Mouse (Mus musculus) forebrain, embryonic 16.5 days (tissue): ENCODE data around the gene Polr2e. TPM values are rescaled to one million over a fixed set of nuclear protein-coding genes. Genes with fewer than 3 reads are reported as not detected.

ENCODE experiments used
- ATAC-seq: fragments of 200-750 bp; cut with Nextera tagmentation; 2 replicates; pipeline ENCODE4 v1.8.0; 2017; ENCODE audit warnings: mild to moderate bottlenecking, moderate library complexity
- H3K27ac ChIP-seq: fragments of 300-500 bp; sonication (generic); 2 replicates; pipeline ENCODE4 v1.5.1; 2014; ENCODE audit warnings: low read length, control low read depth
- H3K27me3 ChIP-seq: fragments of 300-500 bp; sonication (generic); replicated peaks from 2 replicates; pipeline ENCODE4 v1.6.1; 2014; ENCODE audit warnings: low read length; ENCODE audit not compliant: control insufficient read depth, insufficient read depth
- H3K36me3 ChIP-seq: fragments of 300-500 bp; sonication (generic); 2 replicates; pipeline ENCODE4 v1.6.1; 2014; ENCODE audit not compliant: control insufficient read depth, insufficient read depth
- H3K4me1 ChIP-seq: fragments of 300-500 bp; sonication (generic); replicated peaks from 2 replicates; pipeline ENCODE4 v1.6.1; 2014; ENCODE audit warnings: low read length; ENCODE audit not compliant: control insufficient read depth, insufficient read depth
- H3K4me2 ChIP-seq: fragments of 300-500 bp; sonication (generic); 2 replicates; pipeline ENCODE4 v1.6.1; 2014; ENCODE audit warnings: mild to moderate bottlenecking, low read length, control low read depth
- H3K4me3 ChIP-seq: fragments of 300-500 bp; sonication (generic); replicated peaks from 2 replicates; pipeline ENCODE4 v1.5.1; 2014; ENCODE audit warnings: mild to moderate bottlenecking, low read length, control low read depth
- H3K9ac ChIP-seq: fragments of 300-500 bp; sonication (generic); replicated peaks from 2 replicates; pipeline ENCODE4 v1.6.1; 2014; ENCODE audit warnings: low read depth, low read length, control low read depth
- H3K9me3 ChIP-seq: fragments of 300-500 bp; sonication (generic); 2 replicates; pipeline ENCODE4 v1.6.1; 2016; ENCODE audit warnings: low read length; ENCODE audit not compliant: control insufficient read depth
- WGBS: fragments of 180-500 bp; shearing (Covaris S2); extraction: QIAGEN DNeasy Blood & Tissue Kit; methylation state at CpG from one replicate; pipeline ENCODE4 v1.1.7; 2014; 5-methylcytosine and 5-hydroxymethylcytosine counted together
- polyA plus RNA-seq: library from polyadenylated mRNA; unstranded; fragments of >200 nt; fragmentation: Nextera tagmentation; extraction: Ambion mirVana; gene quantifications from 2 replicates; pipeline ENCODE4 v1.2.1, GENCODE M21; 2015

Polr2e gene
- polyA plus RNA-seq, 1 experiment from 2014 or later, result 173 TPM

DNA sequence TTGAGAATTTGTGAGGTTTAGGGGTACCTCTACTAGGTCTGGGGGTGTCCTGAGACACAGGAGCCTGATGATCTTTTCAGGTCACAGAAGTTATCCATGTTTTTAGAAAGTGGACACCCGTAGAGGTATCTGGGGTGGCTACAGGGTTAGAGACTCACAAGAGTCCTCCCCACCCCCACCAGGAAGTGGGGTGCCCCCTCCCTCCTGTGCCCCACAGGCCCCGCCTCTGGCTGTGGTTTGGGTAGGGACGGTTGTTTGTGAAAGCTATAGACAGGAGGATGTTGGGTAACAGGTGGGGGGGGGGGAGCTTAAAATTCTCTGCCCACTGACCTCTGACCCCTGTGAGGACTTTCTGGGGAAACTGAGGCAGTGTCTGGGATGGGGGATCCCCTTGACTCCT, 22.2 kb downstream of the Polr2e start:
- WGBS, result 80% methylated on average over 3 of the region's 3 CpGs
- no peak overlapping the region for H3K27ac ChIP-seq
- ATAC-seq, result no peak
- peaks cover 58% of the 10 kb centered on the region for H3K27me3 ChIP-seq
- H3K9me3 ChIP-seq, result no peaks in the 10 kb centered on the region
- H3K9ac ChIP-seq, result no peak overlapping the region
- H3K4me3 ChIP-seq, result no peak overlapping the region
- H3K36me3 ChIP-seq, result no peaks in the 10 kb centered on the region
- H3K4me1 ChIP-seq, result no peaks in the 10 kb centered on the region
- H3K4me2 ChIP-seq, result no peak overlapping the region

DNA sequence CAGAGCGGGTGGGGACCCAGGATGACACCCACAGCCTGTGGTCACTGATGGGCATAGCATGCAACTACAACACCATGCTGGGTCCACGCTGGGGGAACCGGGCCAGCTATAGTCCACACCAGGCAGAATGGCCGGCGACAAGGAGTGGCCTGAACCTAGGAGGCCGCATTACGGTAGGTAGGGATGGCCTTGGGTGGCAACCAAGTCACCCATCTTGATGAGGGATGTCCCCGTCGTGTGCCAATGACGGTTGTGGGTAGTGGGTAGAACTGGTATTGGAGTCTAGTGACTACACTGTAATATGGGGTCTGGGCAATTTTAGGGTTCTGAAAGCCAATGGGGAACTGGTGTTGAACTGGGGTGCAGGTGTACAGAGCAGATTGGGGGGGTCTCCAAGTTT, 22.7 kb downstream of the Polr2e start:
- H3K4me3 ChIP-seq, result no peak overlapping the region
- 84% methylated on average over 10 of the region's 10 CpGs for WGBS
- H3K27me3 ChIP-seq, result peaks cover 62% of the 10 kb centered on the region

DNA sequence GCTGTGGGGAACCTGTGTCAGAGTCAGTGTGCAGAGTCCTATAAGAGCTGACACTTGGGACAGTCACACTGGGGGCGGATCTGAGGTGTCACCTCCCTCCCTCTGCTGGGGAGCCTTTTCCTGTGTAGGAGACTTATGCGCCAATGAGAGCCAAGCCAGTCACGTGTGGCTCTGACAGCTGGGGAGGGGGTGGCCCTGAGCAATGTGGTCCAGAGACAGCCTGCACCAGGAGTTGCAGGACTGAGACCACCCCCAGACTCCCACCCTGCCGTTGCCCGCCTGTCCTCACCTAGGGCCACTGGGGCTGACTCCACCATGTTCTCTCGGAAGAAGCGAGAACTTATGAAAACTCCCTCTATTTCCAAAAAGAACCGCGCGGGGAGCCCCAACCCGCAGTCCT, 23.1 kb downstream of the Polr2e start, which contains the start of gene Arhgap45:
TSS of gene Arhgap45 (plus strand) at position 143 of the 400 bp plus-strand sequence.
- Histone ChIP-seq H3K36me3 (no peaks in the 10 kb centered on the region), H3K4me1 (no peaks in the 10 kb centered on the region), H3K9ac (no peak within 1 kb of the TSS), H3K27me3 (peaks cover 65% of the 10 kb centered on the region), H3K4me3 (no peak within 1 kb of the TSS), H3K9me3 (no peaks in the 10 kb centered on the region; the same call in 1 of the 2 replicates), H3K4me2 (no peak within 1 kb of the TSS), H3K27ac (no peak within 1 kb of the TSS)
- ATAC-seq, result no peak
- 70% methylated on average over 11 of the region's 11 CpGs for WGBS

More for the DNA sequence above, 22.7 kb downstream of the Polr2e start:
- H3K4me1 ChIP-seq, result no peaks in the 10 kb centered on the region
- no peak overlapping the region for H3K4me2 ChIP-seq
- no peak overlapping the region for H3K27ac ChIP-seq
- no peaks in the 10 kb centered on the region; the same call in 1 of the 2 replicates for H3K9me3 ChIP-seq
- H3K36me3 ChIP-seq, result no peaks in the 10 kb centered on the region
- no peak for ATAC-seq
- no peak overlapping the region for H3K9ac ChIP-seq

- H3K4me2 ChIP-seq, result no peak overlapping the region
- no peak overlapping the region for H3K27ac ChIP-seq
- H3K4me1 ChIP-seq, result no peaks in the 10 kb centered on the region
- no peak overlapping the region for H3K9ac ChIP-seq
- WGBS, result 79% methylated on average over 10 of the region's 10 CpGs
- peaks cover 7% of the 10 kb centered on the region for H3K9me3 ChIP-seq
- H3K4me3 ChIP-seq, result no peak overlapping the region
- H3K36me3 ChIP-seq, result peaks cover 5% of the 10 kb centered on the region; the same call in 1 of the 2 replicates
- no peak for ATAC-seq
- H3K27me3 ChIP-seq, result peaks cover 62% of the 10 kb centered on the region
Measured at GRCm38 (mm10) chr10:80015583-80015982, 24.0 kb downstream of the Polr2e start.

- peaks cover 62% of the 10 kb centered on the region for H3K27me3 ChIP-seq
Measured at GRCm38 (mm10) chr10:80014484-80015290, 24.9 kb downstream of the Polr2e start.

DNA sequence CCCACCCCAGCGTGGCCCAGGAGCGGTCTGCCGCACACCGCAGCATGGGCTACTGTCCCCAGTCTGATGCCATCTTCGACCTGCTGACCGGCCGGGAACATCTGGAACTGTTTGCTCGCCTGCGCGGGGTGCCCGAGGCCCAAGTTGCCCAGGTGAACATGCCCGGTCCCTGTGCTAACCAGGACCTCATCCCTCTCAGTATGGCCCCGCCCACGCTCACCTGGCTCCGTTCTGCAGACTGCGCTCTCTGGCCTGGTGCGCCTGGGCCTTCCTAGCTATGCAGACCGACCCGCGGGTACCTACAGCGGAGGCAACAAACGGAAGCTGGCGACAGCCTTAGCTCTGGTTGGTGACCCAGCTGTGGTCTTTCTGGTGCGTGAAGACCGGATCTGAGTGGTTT, 26.0 kb downstream of the Polr2e start:
- 23% methylated on average over 25 of the region's 25 CpGs for WGBS
- no peaks in the 10 kb centered on the region for H3K4me1 ChIP-seq
- no peak overlapping the region for H3K4me3 ChIP-seq
- peaks cover 18% of the 10 kb centered on the region for H3K9me3 ChIP-seq
- H3K9ac ChIP-seq, result no peak overlapping the region
- H3K27ac ChIP-seq, result no peak overlapping the region
- H3K27me3 ChIP-seq, result peaks cover 52% of the 10 kb centered on the region
- H3K4me2 ChIP-seq, result no peak overlapping the region
- peaks cover 7% of the 10 kb centered on the region; the same call in 1 of the 2 replicates for H3K36me3 ChIP-seq
- no peak for ATAC-seq

More at GRCm38 (mm10) chr10:80014484-80015290, 24.9 kb downstream of the Polr2e start:
- no peak for ATAC-seq
- Histone ChIP-seq H3K27ac (no peak overlapping the region), H3K36me3 (peaks cover 7% of the 10 kb centered on the region; the same call in 1 of the 2 replicates), H3K4me1 (no peaks in the 10 kb centered on the region), H3K4me2 (no peak overlapping the region), H3K9ac (no peak overlapping the region), H3K4me3 (no peak overlapping the region), H3K9me3 (peaks cover 16% of the 10 kb centered on the region)
- WGBS, result 21% methylated on average over 28 of the region's 28 CpGs

- Histone ChIP-seq H3K4me1 (no peaks in the 10 kb centered on the region), H3K9me3 (peaks cover 18% of the 10 kb centered on the region), H3K36me3 (peaks cover 7% of the 10 kb centered on the region; the same call in 1 of the 2 replicates), H3K27me3 (peaks cover 45% of the 10 kb centered on the region), H3K4me3 (no peak overlapping the region), H3K9ac (no peak overlapping the region), H3K4me2 (no peak overlapping the region), H3K27ac (no peak overlapping the region)
- ATAC-seq, result no peak
- 85% methylated on average over 6 of the region's 6 CpGs for WGBS
Measured at GRCm38 (mm10) chr10:80011740-80012139, 27.9 kb downstream of the Polr2e start.

DNA sequence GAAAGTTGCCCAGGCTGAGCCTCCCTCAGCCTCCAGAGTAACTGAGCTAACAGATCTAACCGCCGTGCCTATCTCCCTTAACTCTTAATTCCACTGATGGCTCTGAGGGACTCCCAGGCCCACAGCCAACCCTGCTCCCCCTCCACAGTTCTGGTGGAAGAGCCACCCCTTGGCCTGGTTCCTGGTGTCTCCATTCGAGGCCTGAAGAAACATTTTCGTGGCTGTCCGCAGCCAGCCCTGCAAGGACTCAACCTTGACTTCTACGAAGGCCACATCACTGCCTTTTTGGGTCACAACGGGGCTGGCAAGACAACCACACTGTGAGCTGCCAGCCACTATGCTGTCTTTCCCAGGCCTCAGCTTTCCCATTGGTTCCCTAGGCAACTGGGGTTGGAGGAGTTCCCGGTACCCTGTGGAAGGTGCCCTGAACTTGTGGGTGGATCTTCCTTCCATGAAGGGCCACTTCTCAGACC, 35.3 kb downstream of the Polr2e start:
- WGBS, result 89% methylated on average over 8 of the region's 8 CpGs
- Histone ChIP-seq H3K9ac (no peak overlapping the region), H3K9me3 (no peaks in the 10 kb centered on the region), H3K4me2 (no peak overlapping the region), H3K27ac (no peak overlapping the region), H3K27me3 (peaks cover 11% of the 10 kb centered on the region; the same call in 1 of the 2 replicates), H3K4me1 (no peaks in the 10 kb centered on the region), H3K4me3 (no peak overlapping the region), H3K36me3 (no peaks in the 10 kb centered on the region)
- ATAC-seq, result no peak

DNA sequence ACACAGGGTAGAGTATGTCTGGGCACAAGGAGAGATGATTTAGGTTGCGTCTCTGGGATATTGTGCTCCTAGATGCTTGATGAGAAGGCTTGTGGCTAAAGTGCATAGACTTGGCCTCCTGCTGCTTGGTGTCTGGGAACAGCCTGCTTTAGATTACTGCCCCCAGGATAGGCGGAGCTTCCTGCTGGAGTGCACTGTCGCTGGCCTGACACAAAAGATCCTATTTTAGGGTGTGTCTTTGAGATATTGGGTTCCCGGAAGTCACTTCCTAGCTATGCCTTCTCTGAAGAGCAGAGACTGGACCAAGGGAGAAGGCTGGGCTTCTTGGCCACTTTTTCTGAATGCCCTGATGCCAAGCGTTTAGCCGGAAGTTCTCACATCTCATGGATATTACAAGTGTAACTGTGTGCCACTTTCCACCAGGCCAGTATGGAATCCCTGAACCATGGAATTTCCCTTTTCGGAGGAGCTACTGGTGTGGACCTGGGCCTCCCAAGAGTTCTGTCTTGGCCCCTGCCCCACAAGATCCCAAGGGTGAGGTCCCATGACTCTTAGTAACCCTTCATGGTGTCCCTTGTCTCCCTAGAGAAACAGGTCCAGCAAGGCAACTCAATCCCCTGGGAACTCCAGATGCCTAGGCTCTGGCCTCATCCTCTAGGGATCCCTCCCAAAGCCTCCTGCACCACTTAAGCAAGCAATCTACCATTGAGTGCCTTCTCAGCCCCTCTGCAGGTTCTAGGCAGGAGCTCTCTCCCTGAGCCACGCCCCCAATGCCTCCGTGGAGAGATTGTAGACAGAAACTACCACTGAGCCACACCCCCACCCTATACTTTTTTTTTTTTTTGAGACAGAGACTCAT, 36.0 kb downstream of the Polr2e start:
- Histone ChIP-seq H3K4me2 (no peak overlapping the region), H3K27me3 (peaks cover 11% of the 10 kb centered on the region; the same call in 1 of the 2 replicates)
- WGBS, result 62% methylated on average over 9 of the region's 9 CpGs

More for the DNA sequence above, 36.0 kb downstream of the Polr2e start:
- no peak for ATAC-seq
- H3K36me3 ChIP-seq, result no peaks in the 10 kb centered on the region
- no peak overlapping the region for H3K9ac ChIP-seq
- H3K4me1 ChIP-seq, result no peaks in the 10 kb centered on the region
- H3K9me3 ChIP-seq, result no peaks in the 10 kb centered on the region
- no peak overlapping the region for H3K4me3 ChIP-seq
- no peak overlapping the region for H3K27ac ChIP-seq
